Mouse (Mus musculus) ES-Bruce4 (cell line): ENCODE results near the gene Sept1. TPM values are rescaled to one million over a fixed set of nuclear protein-coding genes. Genes with fewer than 3 reads are reported as not detected.

Experiments
- H3K27ac ChIP-seq: 2 replicates; pipeline ENCODE4 v1.5.1; 2012; ENCODE audit warnings: low read length, inconsistent platforms; ENCODE audit not compliant: insufficient read depth
- H3K27me3 ChIP-seq: 2 replicates; pipeline ENCODE4 v1.6.1; 2012; ENCODE audit warnings: mild to moderate bottlenecking, low read length, inconsistent platforms; ENCODE audit not compliant: control insufficient read depth, poor library complexity, insufficient read depth, severe bottlenecking
- H3K36me3 ChIP-seq: 2 replicates; pipeline ENCODE4 v1.6.1; 2012; ENCODE audit warnings: inconsistent platforms, mild to moderate bottlenecking, low read length, moderate library complexity; ENCODE audit not compliant: control insufficient read depth, poor library complexity, insufficient read depth, severe bottlenecking
- H3K4me1 ChIP-seq: one replicate; pipeline ENCODE4 v1.8.1; 2011; ENCODE audit warnings: low read length; ENCODE audit not compliant: control insufficient read depth, insufficient read depth
- H3K4me3 ChIP-seq: 2 replicates; pipeline ENCODE4 v1.5.1; 2011; ENCODE audit warnings: low read depth, mild to moderate bottlenecking, low read length
- H3K9ac ChIP-seq: 2 replicates; pipeline ENCODE4 v1.6.1; 2012; ENCODE audit warnings: low read depth, mild to moderate bottlenecking, inconsistent platforms; ENCODE audit not compliant: poor library complexity, severe bottlenecking
- H3K9me3 ChIP-seq: replicated peaks from 2 replicates; pipeline ENCODE4 v1.6.1; 2012; ENCODE audit warnings: mild to moderate bottlenecking, low read length, inconsistent platforms; ENCODE audit not compliant: control insufficient read depth, poor library complexity, insufficient read depth, severe bottlenecking
- CTCF ChIP-seq: IDR thresholded peaks from one replicate; pipeline ENCODE4 v1.8.1; 2011; ENCODE audit warnings: low read depth, low read length
- EP300 ChIP-seq: IDR thresholded peaks from 2 replicates; pipeline ENCODE4 v1.6.1; 2011; ENCODE audit warnings: low read depth, low read length; ENCODE audit not compliant: insufficient read depth
- POLR2A ChIP-seq: IDR thresholded peaks from one replicate; pipeline ENCODE4 v1.8.1; 2011; ENCODE audit warnings: low read length; ENCODE audit not compliant: insufficient read depth
- polyA plus RNA-seq: library from polyadenylated mRNA; stranded (reverse); fragments of >200 nt; gene quantifications from 2 replicates; pipeline ENCODE4 v1.2.4, GENCODE M21; 2011; ENCODE audit warnings: low read depth; ENCODE audit not compliant: missing spikeins, insufficient read depth, insufficient read length

The Sept1 gene
- polyA plus RNA-seq = 210 and 229 TPM in 2 replicates

GRCm38 (mm10) chr7:127232622-127233367, at the start of gene Sept1, which contains the start of gene Zfp553:
TSS of gene Sept1 (minus strand) at chr7:127233130.
TSS of gene Zfp553 (plus strand) at chr7:127233061.
- Histone ChIP-seq H3K36me3 (peaks cover 36% of the 10 kb centered on the region), H3K9me3 (no peaks in the 10 kb centered on the region), H3K4me3 (peak within 1 kb of the TSS; percentile 89), H3K27ac (peak within 1 kb of the TSS; percentile 88), H3K4me1 (no peaks in the 10 kb centered on the region), H3K9ac (peak within 1 kb of the TSS; percentile 95), H3K27me3 (no peaks in the 10 kb centered on the region)
- peak; percentile 85 for TF ChIP-seq EP300
- no peak for TF ChIP-seq CTCF
- peak; percentile 22 for TF ChIP-seq POLR2A

DNA sequence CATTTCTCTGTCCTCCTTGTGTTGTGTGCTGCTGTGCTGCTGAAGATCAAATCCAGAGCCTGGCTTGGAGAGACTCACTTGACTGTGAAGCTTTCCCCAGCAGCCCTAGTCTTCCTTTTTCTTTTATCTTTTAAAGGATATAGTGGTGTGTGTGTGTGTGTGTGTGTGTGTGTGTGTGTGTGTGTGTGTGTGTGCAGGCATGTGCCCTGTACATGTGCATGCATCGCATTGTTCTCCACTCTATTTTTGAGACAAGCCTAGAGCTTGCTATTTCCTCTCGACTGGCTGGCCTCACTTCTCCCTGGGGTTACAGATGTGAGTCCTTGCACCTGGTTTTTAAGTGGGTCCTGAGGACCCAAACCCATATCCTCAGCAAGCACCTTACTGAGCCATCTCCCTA, 49.3 kb upstream of the Sept1 start:
- TF ChIP-seq EP300 (no peak), CTCF (no peak), POLR2A (no peak)
- Histone ChIP-seq H3K4me1 (no peaks in the 10 kb centered on the region), H3K4me3 (no peak overlapping the region), H3K9me3 (no peaks in the 10 kb centered on the region), H3K36me3 (no peaks in the 10 kb centered on the region), H3K27ac (no peak overlapping the region), H3K27me3 (no peaks in the 10 kb centered on the region), H3K9ac (no peak overlapping the region)

DNA sequence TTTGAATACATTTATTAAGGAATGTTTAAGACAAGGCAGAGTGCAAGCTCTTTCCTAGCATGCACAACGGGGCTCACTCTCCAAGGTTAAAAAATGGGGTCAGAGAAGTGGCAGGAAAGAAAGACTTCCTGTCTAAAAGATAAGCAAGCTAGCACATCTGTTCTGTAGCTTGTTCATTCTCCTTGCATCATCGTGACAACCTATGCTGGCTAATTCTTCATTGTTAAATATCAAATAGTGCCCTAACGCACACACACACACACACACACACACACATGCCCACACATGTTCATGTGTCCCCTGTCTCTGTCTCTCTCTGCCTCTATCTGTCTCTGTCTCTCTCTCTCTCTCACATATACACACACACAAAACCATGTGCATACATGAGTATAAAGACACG, 48.2 kb upstream of the Sept1 start:
- H3K27me3 ChIP-seq = no peaks in the 10 kb centered on the region
- H3K27ac ChIP-seq = no peak overlapping the region
- no peaks in the 10 kb centered on the region for H3K4me1 ChIP-seq
- no peak overlapping the region for H3K4me3 ChIP-seq
- no peaks in the 10 kb centered on the region for H3K9me3 ChIP-seq
- TF ChIP-seq EP300 = no peak
- TF ChIP-seq POLR2A = no peak
- TF ChIP-seq CTCF = no peak
- no peak overlapping the region for H3K9ac ChIP-seq
- no peaks in the 10 kb centered on the region for H3K36me3 ChIP-seq

- no peaks in the 10 kb centered on the region for H3K9me3 ChIP-seq
- TF ChIP-seq EP300 = no peak
- no peak for TF ChIP-seq POLR2A
- no peak for TF ChIP-seq CTCF
Observed at GRCm38 (mm10) chr7:127280092-127280491, 47.2 kb upstream of the Sept1 start.

DNA sequence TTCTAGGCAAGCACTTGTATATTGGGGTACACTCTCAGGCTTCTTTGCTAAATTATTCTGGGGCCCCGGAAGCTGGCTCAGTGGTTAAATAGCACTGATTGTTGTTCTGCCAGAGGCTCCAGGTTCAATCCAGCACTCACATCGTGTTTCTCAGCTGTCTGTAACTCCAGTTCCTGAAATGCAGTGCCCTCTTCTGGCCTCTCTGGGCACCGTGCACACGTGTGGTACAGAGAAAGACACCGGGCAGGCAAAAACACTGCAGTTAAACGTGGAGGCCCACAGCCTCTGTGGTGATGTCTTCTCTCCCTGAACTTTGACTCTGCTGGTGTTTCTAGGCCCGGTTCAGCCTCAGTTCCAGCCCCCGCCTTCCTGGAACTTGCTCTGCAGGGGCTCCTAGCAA, 45.4 kb upstream of the Sept1 start:
- Histone ChIP-seq H3K4me3 (no peak overlapping the region), H3K4me1 (no peaks in the 10 kb centered on the region), H3K9ac (no peak overlapping the region), H3K27ac (no peak overlapping the region), H3K9me3 (no peaks in the 10 kb centered on the region), H3K36me3 (no peaks in the 10 kb centered on the region), H3K27me3 (no peaks in the 10 kb centered on the region)
- TF ChIP-seq EP300 (no peak), CTCF (peak; percentile 87), POLR2A (no peak)

More at GRCm38 (mm10) chr7:127280092-127280491, 47.2 kb upstream of the Sept1 start:
- Histone ChIP-seq H3K36me3 (no peaks in the 10 kb centered on the region), H3K4me1 (no peaks in the 10 kb centered on the region), H3K27me3 (no peaks in the 10 kb centered on the region), H3K9ac (no peak overlapping the region), H3K27ac (no peak overlapping the region), H3K4me3 (no peak overlapping the region)

GRCm38 (mm10) chr7:127276519-127276961, 43.6 kb upstream of the Sept1 start:
- Histone ChIP-seq H3K27me3 (no peaks in the 10 kb centered on the region), H3K27ac (no peak overlapping the region), H3K9ac (no peak overlapping the region), H3K9me3 (no peaks in the 10 kb centered on the region), H3K36me3 (peaks cover 2% of the 10 kb centered on the region), H3K4me1 (no peaks in the 10 kb centered on the region), H3K4me3 (no peak overlapping the region)
- TF ChIP-seq CTCF (no peak), POLR2A (no peak), EP300 (no peak)
